Mouse (Mus musculus) cerebellum, adult 2 months (tissue): ENCODE results near the gene Ap1g2.

Experiments
- CTCF ChIP-seq: fragments of 200-500 bp; IDR thresholded peaks from 2 replicates; pipeline ENCODE4 v1.5.1; 2011; ENCODE audit warnings: low read depth, mild to moderate bottlenecking, control low read depth, low read length, moderate library complexity, borderline replicate concordance; ENCODE audit not compliant: insufficient read depth
- POLR2A ChIP-seq: fragments of 200-500 bp; IDR thresholded peaks from 2 replicates; pipeline ENCODE4 v1.6.1; 2011; ENCODE audit warnings: low read length, control low read depth, borderline replicate concordance; ENCODE audit not compliant: insufficient read depth

DNA sequence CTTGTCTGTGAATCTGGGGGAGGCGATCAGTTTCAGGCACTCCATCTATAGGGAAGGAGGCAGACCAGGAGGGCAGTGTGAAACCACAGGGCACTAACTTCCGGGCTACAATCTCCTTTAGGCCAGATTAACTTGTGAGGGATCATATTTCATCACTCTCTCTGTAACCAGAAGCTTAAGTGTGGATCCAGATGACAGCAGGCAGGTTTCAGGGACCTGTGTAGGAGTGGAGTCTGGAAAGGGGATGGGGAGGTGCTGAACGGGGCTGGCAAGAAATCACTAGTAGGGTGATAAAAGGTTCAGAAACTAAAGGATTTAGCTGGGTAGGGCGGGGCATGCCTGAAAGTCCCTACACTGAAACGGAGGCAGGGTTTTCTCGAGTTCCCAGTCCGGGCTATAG lies 1.0 kb downstream of the Ap1g2 start:
- no peak for TF ChIP-seq POLR2A
- TF ChIP-seq CTCF: no peak
